ENCODE assay signal across 17 mouse cellular contexts in the genomic region with DNA sequence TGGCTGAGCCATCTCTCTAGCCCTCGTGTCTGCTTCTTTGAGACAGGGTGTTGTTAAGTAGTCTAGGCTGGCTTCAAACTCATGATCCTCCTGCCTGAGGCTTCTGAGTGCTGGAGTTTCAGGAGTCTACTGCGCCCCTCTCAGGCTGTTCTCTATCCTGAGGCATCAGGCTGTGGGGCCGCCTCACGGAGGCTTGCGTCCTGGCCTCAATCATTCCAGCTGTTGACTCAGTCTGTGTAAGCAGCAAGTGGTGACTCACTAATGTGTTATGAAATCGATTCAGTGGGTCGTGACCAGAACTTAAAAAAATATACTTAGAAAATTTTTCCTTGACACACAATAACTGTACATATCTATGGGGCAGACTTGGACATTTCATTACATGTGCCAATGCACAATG. TPM values are rescaled to one million over a fixed set of nuclear protein-coding genes. Genes with fewer than 3 reads are reported as not detected.
DNase-seq lines count a peak whose midpoint lies in the region; ATAC-seq lines count a peak whose summit lies in the region.
"Had no signal": no experiment of that assay in that cellular context is flagged by ENCODE, and none has a peak within 500 bp of the region (broad histone marks: within the 10 kb centered on the region; RNA-seq: fewer than 3 reads in every experiment).

No protein-coding gene starts in this region.

- H3K4me2 ChIP-seq in intestine, embryonic 16.5 days (ENCODE audit: low read depth, low read length), result no peak overlapping the region
- no peak overlapping the region for H3K4me2 ChIP-seq in intestine, embryonic 15.5 days (replicated peaks)
- no peak overlapping the region for H3K4me2 ChIP-seq in stomach, embryonic 14.5 days (replicated peaks; ENCODE audit: low read depth, low read length)
- H3K4me2 ChIP-seq: embryonic facial prominence, embryonic 12.5 days; forebrain, embryonic 12.5 days had no signal

- H3K36me3 ChIP-seq in intestine, embryonic 16.5 days (ENCODE audit: control insufficient read depth, insufficient read depth, low read length), result no peaks in the 10 kb centered on the region
- H3K36me3 ChIP-seq in intestine, embryonic 15.5 days, result no peaks in the 10 kb centered on the region
- H3K36me3 ChIP-seq in stomach, embryonic 14.5 days (ENCODE audit: control insufficient read depth, insufficient read depth, low read length), result no peaks in the 10 kb centered on the region; the same call in 1 of the 2 replicates
- H3K36me3 ChIP-seq: embryonic facial prominence, embryonic 12.5 days; forebrain, embryonic 12.5 days had no signal

- H3K27me3 ChIP-seq in intestine, embryonic 16.5 days (replicated peaks; ENCODE audit: control insufficient read depth, insufficient read depth, low read length), result no peaks in the 10 kb centered on the region
- no peaks in the 10 kb centered on the region for H3K27me3 ChIP-seq in intestine, embryonic 15.5 days (replicated peaks)
- no peaks in the 10 kb centered on the region for H3K27me3 ChIP-seq in stomach, embryonic 14.5 days (ENCODE audit: control insufficient read depth, insufficient read depth, low read length)

- DNase-seq in NIH3T3 (ENCODE audit: low read depth), result peak; percentile 94
- peak; percentile 87 for DNase-seq in fibroblast of lung, adult 2 months (ENCODE audit: low read depth)
- no peak for DNase-seq in frontal cortex, postnatal 10 days (ENCODE audit: low spot score in 2 of 2)
- DNase-seq in B cell, adult 2 months, result no peak
- DNase-seq: cerebellum, postnatal 36 days; heart, postnatal 10 days; kidney, postnatal 10 days; liver; right cerebral cortex, postnatal 14 days; thymus, postnatal 25 days had no signal

- H3K4me1 ChIP-seq in intestine, embryonic 16.5 days (ENCODE audit: control insufficient read depth, insufficient read depth, low read length), result peaks cover 19% of the 10 kb centered on the region
- peaks cover 32% of the 10 kb centered on the region for H3K4me1 ChIP-seq in intestine, embryonic 15.5 days (replicated peaks)
- peaks cover 30% of the 10 kb centered on the region for H3K4me1 ChIP-seq in stomach, embryonic 14.5 days (ENCODE audit: control insufficient read depth, insufficient read depth, low read length)

- ATAC-seq in intestine, embryonic 16.5 days, result no peak
- no peak for ATAC-seq in intestine, embryonic 15.5 days
- ATAC-seq in stomach, embryonic 14.5 days (ENCODE audit: insufficient number of reproducible peaks, insufficient read depth, low FRiP score, low read depth), result 0 out of 2 replicates have a peak, but pooled peaks have one; percentile 15
- ATAC-seq: midbrain, embryonic 16.5 days had no signal

- 0 out of 2 replicates have a peak overlapping the region, but pooled peaks have one; percentile 14 for H3K27ac ChIP-seq in intestine, embryonic 16.5 days (ENCODE audit: low read length)
- no peak overlapping the region for H3K27ac ChIP-seq in intestine, embryonic 15.5 days
- peak overlapping the region; percentile 48; the same call in 1 of the 2 replicates for H3K27ac ChIP-seq in stomach, embryonic 14.5 days (ENCODE audit: low read length)
- H3K27ac ChIP-seq: embryonic facial prominence, embryonic 12.5 days; forebrain, embryonic 12.5 days; macrophage had no signal

- no peaks in the 10 kb centered on the region for H3K9me3 ChIP-seq in intestine, embryonic 16.5 days (ENCODE audit: control insufficient read depth, low read length)
- H3K9me3 ChIP-seq in intestine, embryonic 15.5 days, result no peaks in the 10 kb centered on the region
- no peaks in the 10 kb centered on the region for H3K9me3 ChIP-seq in stomach, embryonic 14.5 days (ENCODE audit: control insufficient read depth, low read depth, low read length)
- H3K9me3 ChIP-seq: embryonic facial prominence, embryonic 12.5 days; forebrain, embryonic 12.5 days had no signal

- H3K9ac ChIP-seq in intestine, embryonic 16.5 days (ENCODE audit: low read depth, low read length), result no peak overlapping the region
- no peak overlapping the region for H3K9ac ChIP-seq in intestine, embryonic 15.5 days
- H3K9ac ChIP-seq in stomach, embryonic 14.5 days (replicated peaks; ENCODE audit: low read depth, low read length), result no peak overlapping the region
- H3K9ac ChIP-seq: embryonic facial prominence, embryonic 12.5 days; forebrain, embryonic 12.5 days had no signal

- WGBS in intestine, embryonic 16.5 days, result 50% methylated on average over 7 of the region's 7 CpGs
- WGBS in intestine, embryonic 15.5 days, result 42% methylated on average over 7 of the region's 7 CpGs
- WGBS in stomach, embryonic 14.5 days, result 36% methylated on average over 7 of the region's 7 CpGs

- H3K4me3 ChIP-seq in intestine, embryonic 16.5 days (ENCODE audit: low read length), result no peak overlapping the region
- H3K4me3 ChIP-seq in intestine, embryonic 15.5 days (replicated peaks), result no peak overlapping the region
- no peak overlapping the region for H3K4me3 ChIP-seq in stomach, embryonic 14.5 days (ENCODE audit: low read depth, low read length)
- H3K4me3 ChIP-seq: embryonic facial prominence, embryonic 12.5 days; forebrain, embryonic 12.5 days had no signal

RNA-seq across cellular contexts. Expression of a gene that starts 19.7 kb away (rescaled TPM):
- 16.6 and 17.6 TPM in 2 replicates for polyA plus RNA-seq in intestine, embryonic 16.5 days (2015; fragmentation: Nextera tagmentation; extraction: Ambion mirVana)
- polyA plus RNA-seq in intestine, embryonic 15.5 days (2015; fragmentation: Nextera tagmentation; extraction: Ambion mirVana), result 16.8 and 18.7 TPM in 2 replicates
- 33.2 and 35.2 TPM in 2 replicates for polyA plus RNA-seq in stomach, embryonic 14.5 days (2014; fragmentation: Nextera tagmentation; extraction: Ambion mirVana)

RNA-seq across cellular contexts. Expression of a gene that starts 29.0 kb away (rescaled TPM):
- 46.4 and 66.7 TPM in 2 replicates for polyA plus RNA-seq in intestine, embryonic 16.5 days (2015; fragmentation: Nextera tagmentation; extraction: Ambion mirVana)
- polyA plus RNA-seq in intestine, embryonic 15.5 days (2015; fragmentation: Nextera tagmentation; extraction: Ambion mirVana), result 60.3 and 76.1 TPM in 2 replicates
- 45.4 and 47.9 TPM in 2 replicates for polyA plus RNA-seq in stomach, embryonic 14.5 days (2014; fragmentation: Nextera tagmentation; extraction: Ambion mirVana)

RNA-seq across cellular contexts. Expression of a gene that starts 59.1 kb away (rescaled TPM):
- 0.28 and 0.55 TPM in 2 replicates for polyA plus RNA-seq in intestine, embryonic 16.5 days (2015; fragmentation: Nextera tagmentation; extraction: Ambion mirVana)
- 0.44 and 0.73 TPM in 2 replicates for polyA plus RNA-seq in intestine, embryonic 15.5 days (2015; fragmentation: Nextera tagmentation; extraction: Ambion mirVana)
- polyA plus RNA-seq in stomach, embryonic 14.5 days (2014; fragmentation: Nextera tagmentation; extraction: Ambion mirVana), result 1.2 and 1.4 TPM in 2 replicates
- polyA plus RNA-seq: midbrain, embryonic 16.5 days had no signal

Comparison
In these comparisons a context has a peak if more than half of its experiments do, and no peak if none do; other contexts are left out.
1. DNase-seq: peak in NIH3T3 (single experiment) and fibroblast of lung, adult 2 months (single experiment); none in frontal cortex, postnatal 10 days (0 of 2) and B cell, adult 2 months (0 of 2).